Mouse (Mus musculus): Measurements from ENCODE around the gene Efna1. TPM values are rescaled to one million over a fixed set of nuclear protein-coding genes. Genes with fewer than 3 reads are reported as not detected.
A peak's percentile ranks its signal among the peaks of the same experiment; 100 is the strongest.

Gene Efna1
- total and polyA plus RNA-seq, 2 experiments from 2014 or later, result 5.9 to 10.9 TPM

- H3K4me1 ChIP-seq (ENCODE audit: insufficient read depth, low read length), result peaks cover 14% of the 10 kb centered on the region; the same call in 1 of the 2 replicates
- peak; percentile 85 for DNase-seq (ENCODE audit: low spot score)
- no peak for TF ChIP-seq CTCF (IDR thresholded peaks at IDR 0.05; ENCODE audit: low read depth)
- 2% methylated on average over 35 of the region's 35 CpGs for WGBS
- peak overlapping the region; percentile 57 for H3K9ac ChIP-seq (replicated peaks; ENCODE audit: low read length)
- H3K27ac ChIP-seq, result peak overlapping the region; percentile 73
- no peaks in the 10 kb centered on the region for H3K27me3 ChIP-seq (ENCODE audit: insufficient read depth, low read length)
- ATAC-seq, result peak; percentile 76
- H3K4me2 ChIP-seq (ENCODE audit: low read depth, low read length), result peak overlapping the region; percentile 89
- H3K36me3 ChIP-seq (ENCODE audit: insufficient read depth, low read length), result no peaks in the 10 kb centered on the region
- H3K4me3 ChIP-seq (ENCODE audit: low read length), result peak overlapping the region; percentile 49
- no peaks in the 10 kb centered on the region for H3K9me3 ChIP-seq (ENCODE audit: low read length)
These were observed 1.6 kb downstream of the Efna1 start for GRCm38 (mm10) chr3:89279153-89279890.

DNA sequence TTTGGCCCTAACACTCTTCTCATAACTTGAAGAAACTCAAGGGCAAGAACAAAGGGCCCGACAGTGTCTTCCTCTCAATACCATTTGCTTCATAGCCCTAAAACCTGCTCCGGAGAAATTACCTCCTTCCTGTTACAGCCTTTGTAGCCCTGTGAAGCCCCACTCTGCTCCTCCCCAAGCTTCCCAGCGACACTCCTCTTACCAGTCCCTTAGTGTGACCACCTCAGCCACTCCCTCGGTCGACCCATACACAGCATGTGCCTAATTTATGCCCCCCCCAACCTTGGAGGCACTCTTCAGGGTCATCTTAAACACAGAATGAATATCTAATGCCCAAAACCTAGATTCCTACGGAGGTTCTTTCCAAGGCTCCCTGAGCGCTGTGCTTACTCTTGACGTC, 2.3 kb downstream of the Efna1 start:
- peak overlapping the region; percentile 89 for H3K4me2 ChIP-seq (ENCODE audit: low read depth, low read length)
- H3K4me1 ChIP-seq (ENCODE audit: insufficient read depth, low read length), result peaks cover 14% of the 10 kb centered on the region; the same call in 1 of the 2 replicates
- ATAC-seq (no peak), DNase-seq (ENCODE audit: low spot score) (no peak)
- H3K9me3 ChIP-seq (ENCODE audit: low read length), result no peaks in the 10 kb centered on the region
- peak overlapping the region; percentile 57 for H3K9ac ChIP-seq (replicated peaks; ENCODE audit: low read length)
- H3K27me3 ChIP-seq (ENCODE audit: insufficient read depth, low read length), result no peaks in the 10 kb centered on the region
- WGBS, result 33% methylated on average over 8 of the region's 8 CpGs
- H3K36me3 ChIP-seq (ENCODE audit: insufficient read depth, low read length), result no peaks in the 10 kb centered on the region
- peak overlapping the region; percentile 49 for H3K4me3 ChIP-seq (ENCODE audit: low read length)
- TF ChIP-seq CTCF (IDR thresholded peaks at IDR 0.05; ENCODE audit: low read depth), result no peak
- peak overlapping the region; percentile 73; the same call in 1 of the 2 replicates for H3K27ac ChIP-seq

- no peak for DNase-seq (ENCODE audit: low spot score)
- H3K9ac ChIP-seq (replicated peaks; ENCODE audit: low read length), result no peak overlapping the region
- H3K4me1 ChIP-seq (ENCODE audit: insufficient read depth, low read length), result peaks cover 14% of the 10 kb centered on the region; the same call in 1 of the 2 replicates
- H3K27me3 ChIP-seq (ENCODE audit: insufficient read depth, low read length), result no peaks in the 10 kb centered on the region
- peak overlapping the region; percentile 14; the same call in 1 of the 2 replicates for H3K4me3 ChIP-seq (ENCODE audit: low read length)
- no peaks in the 10 kb centered on the region for H3K9me3 ChIP-seq (ENCODE audit: low read length)
- WGBS, result 69% methylated on average over 7 of the region's 7 CpGs
- no peaks in the 10 kb centered on the region for H3K36me3 ChIP-seq (ENCODE audit: insufficient read depth, low read length)
- ATAC-seq, result no peak
- no peak overlapping the region for H3K27ac ChIP-seq
- peak overlapping the region; percentile 89 for H3K4me2 ChIP-seq (ENCODE audit: low read depth, low read length)
- TF ChIP-seq CTCF (IDR thresholded peaks at IDR 0.05; ENCODE audit: low read depth), result no peak
These were observed 2.8 kb downstream of the Efna1 start for GRCm38 (mm10) chr3:89278107-89278506.

DNA sequence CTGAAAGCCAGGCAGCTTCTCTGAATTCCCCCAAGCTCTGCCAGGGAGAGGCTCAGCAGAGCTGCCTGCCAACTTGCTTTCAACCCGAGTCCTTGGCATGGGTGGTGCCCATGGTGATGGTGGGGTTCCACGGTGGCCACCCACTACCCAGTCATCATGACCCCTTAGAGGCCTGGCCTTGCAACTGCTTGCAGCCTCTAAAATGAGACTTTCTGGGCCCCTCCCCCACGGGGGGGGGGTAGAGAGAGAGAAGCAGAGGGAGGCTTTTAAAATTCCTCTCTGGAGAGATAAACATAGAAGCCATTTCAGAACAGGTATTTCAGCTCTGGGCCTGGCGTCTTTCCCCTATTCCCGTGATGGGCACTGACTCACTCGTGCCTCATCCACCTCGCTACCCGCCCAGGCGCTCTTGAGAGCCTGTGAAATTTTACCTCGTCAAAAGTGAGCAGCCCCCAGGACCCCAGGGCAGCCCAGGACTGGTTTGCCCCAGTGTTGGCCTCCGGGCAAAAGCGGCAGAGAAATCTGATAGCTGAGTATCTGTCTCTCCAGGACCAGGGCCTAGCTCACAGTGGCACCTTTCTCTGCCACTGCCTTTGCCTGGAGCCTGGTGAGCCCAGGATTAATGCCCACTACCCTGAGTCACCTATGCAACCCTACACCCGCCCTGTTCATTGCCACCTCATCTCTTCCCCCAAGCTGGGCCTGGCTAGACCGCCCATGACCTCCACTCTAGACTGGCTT, 3.5 kb downstream of the Efna1 start:
- 54% methylated on average over 14 of the region's 14 CpGs for WGBS
- Histone ChIP-seq H3K36me3 (ENCODE audit: insufficient read depth, low read length) (no peaks in the 10 kb centered on the region), H3K4me2 (ENCODE audit: low read depth, low read length) (peak overlapping the region; percentile 89; the same call in 1 of the 2 replicates), H3K4me1 (ENCODE audit: insufficient read depth, low read length) (peaks cover 14% of the 10 kb centered on the region; the same call in 1 of the 2 replicates), H3K4me3 (ENCODE audit: low read length) (peak overlapping the region; percentile 14; the same call in 1 of the 2 replicates), H3K27ac (no peak overlapping the region), H3K27me3 (ENCODE audit: insufficient read depth, low read length) (no peaks in the 10 kb centered on the region), H3K9me3 (ENCODE audit: low read length) (no peaks in the 10 kb centered on the region), H3K9ac (replicated peaks; ENCODE audit: low read length) (no peak overlapping the region)
- no peak for ATAC-seq
- peak; percentile 20 for DNase-seq (ENCODE audit: low spot score)
- TF ChIP-seq CTCF (IDR thresholded peaks at IDR 0.05; ENCODE audit: low read depth), result no peak

DNA sequence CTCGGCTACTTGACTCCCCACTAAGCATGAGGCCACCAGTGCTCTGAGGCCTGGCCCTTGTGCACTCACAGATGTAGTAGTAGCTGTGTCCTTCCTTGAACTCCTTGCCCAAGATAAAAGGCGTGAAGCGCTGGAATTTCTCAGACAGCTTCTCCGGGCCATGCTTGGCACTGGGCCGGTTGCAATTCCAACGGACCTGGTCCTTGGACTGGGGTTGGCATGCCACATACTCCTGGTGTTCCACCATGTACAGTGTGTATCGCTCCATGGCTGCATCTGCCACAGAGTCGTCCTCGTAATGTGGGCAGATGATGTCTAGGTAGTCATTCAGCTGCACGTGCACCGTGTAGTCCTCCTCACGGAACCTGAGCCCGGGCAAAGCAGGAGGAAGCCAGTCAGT, 4.9 kb downstream of the Efna1 start:
- H3K9ac ChIP-seq (replicated peaks; ENCODE audit: low read length), result no peak overlapping the region
- no peaks in the 10 kb centered on the region for H3K36me3 ChIP-seq (ENCODE audit: insufficient read depth, low read length)
- no peaks in the 10 kb centered on the region for H3K27me3 ChIP-seq (ENCODE audit: insufficient read depth, low read length)
- H3K4me2 ChIP-seq (ENCODE audit: low read depth, low read length), result no peak overlapping the region
- H3K4me3 ChIP-seq (ENCODE audit: low read length), result no peak overlapping the region
- no peaks in the 10 kb centered on the region for H3K9me3 ChIP-seq (ENCODE audit: low read length)
- DNase-seq (ENCODE audit: low spot score) (no peak), ATAC-seq (no peak)
- H3K27ac ChIP-seq, result no peak overlapping the region
- H3K4me1 ChIP-seq (ENCODE audit: insufficient read depth, low read length), result peaks cover 14% of the 10 kb centered on the region; the same call in 1 of the 2 replicates
- no peak for TF ChIP-seq CTCF (IDR thresholded peaks at IDR 0.05; ENCODE audit: low read depth)
- WGBS, result 90% methylated on average over 13 of the region's 13 CpGs

GRCm38 (mm10) chr3:89271760-89272159, 9.2 kb downstream of the Efna1 start:
- H3K36me3 ChIP-seq (ENCODE audit: insufficient read depth, low read length), result no peaks in the 10 kb centered on the region
- peaks cover 18% of the 10 kb centered on the region for H3K4me1 ChIP-seq (ENCODE audit: insufficient read depth, low read length)
- no peaks in the 10 kb centered on the region for H3K27me3 ChIP-seq (ENCODE audit: insufficient read depth, low read length)
- H3K4me2 ChIP-seq (ENCODE audit: low read depth, low read length), result no peak overlapping the region
- H3K27ac ChIP-seq, result no peak overlapping the region
- no peaks in the 10 kb centered on the region for H3K9me3 ChIP-seq (ENCODE audit: low read length)
- no peak for TF ChIP-seq CTCF (IDR thresholded peaks at IDR 0.05; ENCODE audit: low read depth)
- ATAC-seq (no peak), DNase-seq (ENCODE audit: low spot score) (peak; percentile 28)
- H3K4me3 ChIP-seq (ENCODE audit: low read length), result no peak overlapping the region
- 45% methylated on average over 6 of the region's 6 CpGs for WGBS
- H3K9ac ChIP-seq (replicated peaks; ENCODE audit: low read length), result no peak overlapping the region
